Mouse (Mus musculus): ENCODE measurements at regions not wholly inside any gene's neighbourhood (a gene's known extent, or its start where the extent isn't known, plus 50 kb on each side); places are given as distances from the start of the nearest gene placed in this dataset.
A peak's percentile ranks its signal among the peaks of the same experiment; 100 is the strongest.

DNA sequence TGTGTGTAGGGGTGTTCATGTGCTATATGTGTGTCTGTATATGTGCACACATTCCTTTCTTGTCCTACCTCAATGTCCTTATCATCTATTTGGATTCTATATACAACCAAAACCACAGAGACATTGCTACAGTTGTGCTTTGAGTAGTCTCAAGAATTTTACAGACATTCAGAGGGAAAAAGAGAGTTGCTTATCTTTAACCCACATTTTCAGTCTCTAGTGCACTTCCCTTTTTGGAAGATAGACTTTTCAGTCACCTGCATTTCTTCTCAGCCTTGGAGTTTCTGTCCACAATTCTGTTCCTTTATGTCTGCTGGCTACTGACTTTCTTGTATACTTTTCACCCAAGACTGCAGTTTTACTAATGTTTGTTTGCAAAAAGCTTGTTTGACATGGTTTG lies 645.5 kb upstream of the Pkn2 start:
- ATAC-seq (replicated peaks; ENCODE audit: low FRiP score, low read depth): no peak
- no peak overlapping the region for H3K27ac ChIP-seq

DNA sequence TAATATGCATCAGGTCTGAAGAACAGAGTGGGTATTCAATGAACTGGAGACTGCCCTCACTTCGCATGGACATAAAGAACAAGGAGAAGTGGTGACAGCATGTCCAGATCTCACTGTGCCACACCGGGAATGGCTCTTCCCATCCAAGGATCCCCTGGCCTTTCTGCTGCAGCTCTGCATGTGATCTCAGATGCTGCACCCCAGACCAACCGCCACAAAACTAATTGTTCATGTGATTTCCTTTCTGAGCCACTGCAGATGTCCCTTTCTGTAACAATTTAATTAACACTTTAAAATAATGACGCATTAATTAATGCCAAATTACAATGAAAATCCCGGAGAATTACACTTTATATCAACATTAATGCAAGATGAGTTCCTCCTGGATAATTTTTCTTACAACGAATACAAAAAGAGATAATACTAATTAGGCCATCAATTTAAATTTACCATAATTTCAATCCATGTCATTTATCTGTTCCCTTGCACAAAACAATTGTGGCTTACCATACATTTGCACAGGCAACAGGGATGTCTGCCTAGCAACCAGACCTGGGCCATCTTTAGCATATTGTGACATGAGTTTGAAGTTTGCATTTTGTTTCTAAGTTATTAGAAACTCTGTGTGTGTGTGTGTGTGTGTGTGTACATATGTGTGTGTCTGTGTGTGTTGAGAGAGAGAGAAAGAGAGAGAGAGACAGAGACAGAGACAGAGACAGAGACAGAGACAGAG lies 630.9 kb upstream of the Pkn2 start:
- no peak overlapping the region for H3K27ac ChIP-seq
- TF ChIP-seq CTCF (IDR thresholded peaks at IDR 0.05; ENCODE audit: low read depth): no peak

More for the DNA sequence above, 645.5 kb upstream of the Pkn2 start:
- Histone ChIP-seq H3K4me3 (replicated peaks; ENCODE audit: low read depth, low read length) (no peak overlapping the region), H3K36me3 (ENCODE audit: insufficient read depth, low read length) (no peaks in the 10 kb centered on the region), H3K27me3 (ENCODE audit: insufficient read depth, low read length) (no peaks in the 10 kb centered on the region), H3K9me3 (replicated peaks; ENCODE audit: low read length) (no peaks in the 10 kb centered on the region), H3K4me2 (ENCODE audit: low read length) (no peak overlapping the region), H3K4me1 (replicated peaks; ENCODE audit: insufficient read depth, low read length) (no peaks in the 10 kb centered on the region), H3K9ac (ENCODE audit: low read depth, low read length) (no peak overlapping the region)
- DNase-seq (ENCODE audit: low spot score): no peak
- no peak for TF ChIP-seq CTCF (IDR thresholded peaks at IDR 0.05; ENCODE audit: low read depth)

DNA sequence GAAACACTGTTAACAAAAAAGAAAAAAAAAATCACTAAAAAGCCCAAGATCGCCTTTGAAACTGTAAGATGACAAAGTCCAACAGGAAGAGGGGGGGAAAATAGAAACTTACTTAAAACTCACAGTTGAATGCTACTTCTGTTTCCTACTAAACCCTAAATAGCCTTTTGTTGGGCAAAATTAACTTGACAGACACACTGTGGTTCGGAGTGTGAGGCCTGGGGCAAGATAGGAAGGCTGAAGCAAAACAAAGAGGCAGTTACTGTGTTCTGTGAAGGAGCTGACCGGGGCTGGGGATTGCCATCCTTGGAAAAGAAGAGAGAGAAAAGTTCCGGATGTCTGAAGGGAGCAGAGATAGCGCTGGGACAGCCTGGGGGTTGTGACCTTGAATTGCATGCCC lies 627.7 kb upstream of the Pkn2 start:
- TF ChIP-seq CTCF (IDR thresholded peaks at IDR 0.05; ENCODE audit: low read depth): no peak
- no peaks in the 10 kb centered on the region for H3K27me3 ChIP-seq (ENCODE audit: insufficient read depth, low read length)
- no peaks in the 10 kb centered on the region for H3K9me3 ChIP-seq (replicated peaks; ENCODE audit: low read length)
- no peak overlapping the region for H3K9ac ChIP-seq (ENCODE audit: low read depth, low read length)
- no peak overlapping the region for H3K4me3 ChIP-seq (replicated peaks; ENCODE audit: low read depth, low read length)
- WGBS: 61% methylated on average over 5 of the region's 5 CpGs
- 0 out of 2 replicates have a peak, but pooled peaks cover 5% of the 10 kb centered on the region for H3K4me1 ChIP-seq (replicated peaks; ENCODE audit: insufficient read depth, low read length)
- no peak for DNase-seq (ENCODE audit: low spot score)
- no peaks in the 10 kb centered on the region for H3K36me3 ChIP-seq (ENCODE audit: insufficient read depth, low read length)
- ATAC-seq (replicated peaks; ENCODE audit: low FRiP score, low read depth): no peak
- H3K4me2 ChIP-seq (ENCODE audit: low read length): no peak overlapping the region
- no peak overlapping the region for H3K27ac ChIP-seq

More for the DNA sequence above, 630.9 kb upstream of the Pkn2 start:
- H3K27me3 ChIP-seq (ENCODE audit: insufficient read depth, low read length): no peaks in the 10 kb centered on the region
- no peak overlapping the region for H3K4me3 ChIP-seq (replicated peaks; ENCODE audit: low read depth, low read length)
- DNase-seq (ENCODE audit: low spot score): no peak
- no peak overlapping the region for H3K9ac ChIP-seq (ENCODE audit: low read depth, low read length)
- 87% methylated on average over 6 of the region's 6 CpGs for WGBS
- H3K36me3 ChIP-seq (ENCODE audit: insufficient read depth, low read length): no peaks in the 10 kb centered on the region
- 0 out of 2 replicates have a peak, but pooled peaks cover 5% of the 10 kb centered on the region for H3K4me1 ChIP-seq (replicated peaks; ENCODE audit: insufficient read depth, low read length)
- H3K4me2 ChIP-seq (ENCODE audit: low read length): no peak overlapping the region
- H3K9me3 ChIP-seq (replicated peaks; ENCODE audit: low read length): no peaks in the 10 kb centered on the region
- ATAC-seq (replicated peaks; ENCODE audit: low FRiP score, low read depth): no peak

DNA sequence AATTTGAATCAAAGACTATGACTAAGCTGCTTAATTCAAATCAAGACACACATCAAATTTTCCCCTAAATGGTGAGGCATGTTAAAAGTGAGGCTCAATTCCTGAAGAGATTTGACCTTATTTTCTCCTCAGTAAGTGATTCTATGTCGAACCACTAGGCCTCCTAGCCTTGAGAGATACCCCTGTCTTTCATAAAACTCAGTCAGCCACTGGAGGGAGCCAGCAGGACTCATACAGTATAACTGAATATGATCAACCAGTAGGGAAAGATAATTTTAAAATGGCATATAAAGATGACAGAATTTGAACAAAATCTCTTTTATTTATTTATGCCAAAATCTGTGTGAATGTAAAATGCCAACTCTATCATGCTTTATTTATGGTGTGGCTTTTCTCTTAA lies 626.5 kb upstream of the Pkn2 start:
- Histone ChIP-seq H3K36me3 (ENCODE audit: insufficient read depth, low read length) (no peaks in the 10 kb centered on the region), H3K27ac (no peak overlapping the region), H3K4me3 (replicated peaks; ENCODE audit: low read depth, low read length) (no peak overlapping the region), H3K4me1 (replicated peaks; ENCODE audit: insufficient read depth, low read length) (0 out of 2 replicates have a peak, but pooled peaks cover 5% of the 10 kb centered on the region), H3K9me3 (replicated peaks; ENCODE audit: low read length) (no peaks in the 10 kb centered on the region), H3K27me3 (ENCODE audit: insufficient read depth, low read length) (no peaks in the 10 kb centered on the region), H3K9ac (ENCODE audit: low read depth, low read length) (no peak overlapping the region), H3K4me2 (ENCODE audit: low read length) (no peak overlapping the region)
- ATAC-seq (replicated peaks; ENCODE audit: low FRiP score, low read depth) (no peak), DNase-seq (ENCODE audit: low spot score) (peak; percentile 39)
- peak; percentile 67 for TF ChIP-seq CTCF (IDR thresholded peaks at IDR 0.05; ENCODE audit: low read depth)
- 60% methylated on average over 1 of the region's 1 CpGs for WGBS

DNA sequence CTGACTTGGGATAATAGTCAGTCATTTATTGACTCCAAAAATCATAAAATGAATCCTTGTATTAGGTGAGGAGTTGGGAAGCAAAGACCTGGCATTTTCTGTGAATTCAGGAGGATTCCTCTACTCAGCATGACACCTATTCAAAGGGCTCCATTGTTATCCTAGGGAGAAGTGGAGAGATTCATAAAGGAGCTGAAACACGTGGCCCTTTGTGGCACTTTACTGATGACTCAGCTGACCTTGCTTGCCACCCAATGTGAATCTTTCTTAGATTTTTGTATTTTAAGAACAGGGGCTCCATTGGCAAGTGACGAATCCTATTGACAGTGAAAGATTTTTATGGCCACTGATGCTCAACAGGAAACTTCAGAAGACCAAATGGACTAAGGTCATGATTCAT lies 619.2 kb upstream of the Pkn2 start:
- Histone ChIP-seq H3K36me3 (ENCODE audit: insufficient read depth, low read length) (no peaks in the 10 kb centered on the region), H3K9me3 (replicated peaks; ENCODE audit: low read length) (no peaks in the 10 kb centered on the region), H3K9ac (ENCODE audit: low read depth, low read length) (no peak overlapping the region), H3K27ac (no peak overlapping the region), H3K27me3 (ENCODE audit: insufficient read depth, low read length) (no peaks in the 10 kb centered on the region), H3K4me2 (ENCODE audit: low read length) (no peak overlapping the region), H3K4me3 (replicated peaks; ENCODE audit: low read depth, low read length) (no peak overlapping the region), H3K4me1 (replicated peaks; ENCODE audit: insufficient read depth, low read length) (no peaks in the 10 kb centered on the region)
- ATAC-seq (replicated peaks; ENCODE audit: low FRiP score, low read depth) (no peak), DNase-seq (ENCODE audit: low spot score) (no peak)
- 53% methylated on average over 2 of the region's 2 CpGs for WGBS
- no peak for TF ChIP-seq CTCF (IDR thresholded peaks at IDR 0.05; ENCODE audit: low read depth)

DNA sequence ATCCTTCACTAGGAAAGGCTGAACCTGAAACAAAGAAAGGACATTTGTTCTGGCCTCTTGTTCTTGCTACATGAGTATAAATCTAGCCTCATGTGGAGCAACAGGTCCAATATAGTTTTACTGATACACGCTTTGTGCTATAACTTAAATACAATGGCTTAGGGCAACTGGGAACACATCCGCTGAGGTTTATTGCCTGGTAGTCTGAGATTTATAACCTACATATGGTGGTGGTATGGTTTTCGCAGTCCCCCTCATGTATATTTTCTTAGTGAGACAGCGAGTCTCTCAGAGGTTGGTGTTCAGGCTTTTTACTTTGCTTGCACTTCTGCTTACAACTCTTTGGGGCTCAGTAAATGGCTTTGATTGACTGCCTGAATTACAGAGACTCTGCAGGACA lies 613.6 kb upstream of the Pkn2 start:
- Histone ChIP-seq H3K4me2 (ENCODE audit: low read length) (no peak overlapping the region), H3K9me3 (replicated peaks; ENCODE audit: low read length) (no peaks in the 10 kb centered on the region), H3K4me1 (replicated peaks; ENCODE audit: insufficient read depth, low read length) (no peaks in the 10 kb centered on the region), H3K27ac (no peak overlapping the region), H3K9ac (ENCODE audit: low read depth, low read length) (no peak overlapping the region), H3K4me3 (replicated peaks; ENCODE audit: low read depth, low read length) (no peak overlapping the region), H3K36me3 (ENCODE audit: insufficient read depth, low read length) (no peaks in the 10 kb centered on the region), H3K27me3 (ENCODE audit: insufficient read depth, low read length) (no peaks in the 10 kb centered on the region)
- WGBS: 32% methylated on average over 4 of the region's 4 CpGs
- TF ChIP-seq CTCF (IDR thresholded peaks at IDR 0.05; ENCODE audit: low read depth): no peak
- ATAC-seq (replicated peaks; ENCODE audit: low FRiP score, low read depth) (no peak), DNase-seq (ENCODE audit: low spot score) (no peak)
